Mouse (Mus musculus) limb, embryonic 11.5 days (tissue): ENCODE measurements at regions not wholly inside any gene's neighbourhood (a gene's known extent, or its start where the extent isn't known, plus 50 kb on each side); places are given as distances from the start of the nearest gene placed in this dataset.

ENCODE experiments used
- ATAC-seq: fragments of 200-750 bp; cut with Nextera tagmentation; 2 replicates; pipeline ENCODE4 v1.8.0; 2017; ENCODE audit warnings: low read depth; ENCODE audit not compliant: insufficient number of reproducible peaks, low FRiP score, low TSS enrichment
- DNase-seq: peaks from one replicate; pipeline ENCODE4 v3.0.0-alpha.2; 2015; ENCODE audit warnings: low spot score
- H3K27ac ChIP-seq: fragments of 300-500 bp; sonication (generic); replicated peaks from 2 replicates; pipeline ENCODE4 v1.5.1; 2014; ENCODE audit warnings: low read depth, mild to moderate bottlenecking, low read length
- H3K27me3 ChIP-seq: fragments of 300-500 bp; sonication (generic); 2 replicates; pipeline ENCODE4 v1.6.1; 2014; ENCODE audit warnings: mild to moderate bottlenecking, low read length, mixed read lengths; ENCODE audit not compliant: control insufficient read depth, insufficient read depth
- H3K36me3 ChIP-seq: fragments of 300-500 bp; sonication (generic); 2 replicates; pipeline ENCODE4 v1.6.1; 2014; ENCODE audit warnings: mild to moderate bottlenecking, low read length, moderate library complexity, mixed read lengths; ENCODE audit not compliant: control insufficient read depth, insufficient read depth
- H3K4me1 ChIP-seq: fragments of 300-500 bp; sonication (generic); 2 replicates; pipeline ENCODE4 v1.6.1; 2014; ENCODE audit warnings: low read length, mixed read lengths; ENCODE audit not compliant: control insufficient read depth, insufficient read depth
- H3K4me2 ChIP-seq: fragments of 300-500 bp; sonication (generic); 2 replicates; pipeline ENCODE4 v1.6.1; 2014; ENCODE audit warnings: low read depth, mild to moderate bottlenecking, moderate library complexity; ENCODE audit not compliant: severe bottlenecking
- H3K4me3 ChIP-seq: fragments of 300-500 bp; sonication (generic); 2 replicates; pipeline ENCODE4 v1.5.1; 2014; ENCODE audit warnings: low read depth, low read length
- H3K9ac ChIP-seq: fragments of 300-500 bp; sonication (generic); 2 replicates; pipeline ENCODE4 v1.6.1; 2014; ENCODE audit warnings: mild to moderate bottlenecking, low read length
- H3K9me3 ChIP-seq: fragments of 300-500 bp; sonication (generic); 2 replicates; pipeline ENCODE4 v1.6.1; 2016; ENCODE audit warnings: low read length; ENCODE audit not compliant: control insufficient read depth
- WGBS: fragments of 180-500 bp; shearing (Covaris S2); extraction: QIAGEN DNeasy Blood & Tissue Kit; methylation state at CpG from one replicate; pipeline ENCODE4 v1.1.7; 2014; 5-methylcytosine and 5-hydroxymethylcytosine counted together

DNA sequence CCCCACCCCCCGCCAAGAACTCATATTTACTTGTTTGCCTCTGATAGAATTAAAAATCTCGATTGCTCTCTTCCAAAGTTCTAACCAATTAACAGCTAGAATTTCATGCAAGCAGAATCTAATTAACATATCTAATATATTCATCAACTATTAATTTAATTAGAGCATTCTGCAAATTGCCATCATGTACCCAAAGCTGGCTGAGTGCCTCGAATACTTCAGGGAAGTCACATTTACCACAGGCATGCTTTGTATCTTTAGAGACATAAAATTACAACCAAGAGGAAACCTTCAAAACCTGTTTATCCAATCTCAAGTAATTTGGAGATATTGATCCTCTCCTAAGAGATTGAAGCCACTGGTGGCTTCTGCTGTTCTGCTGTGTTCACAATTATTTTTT is 401.6 kb upstream of the Nmur2 start:
- Histone ChIP-seq H3K36me3 (no peaks in the 10 kb centered on the region), H3K27me3 (no peaks in the 10 kb centered on the region), H3K9me3 (no peaks in the 10 kb centered on the region), H3K4me3 (no peak overlapping the region), H3K4me1 (no peaks in the 10 kb centered on the region), H3K9ac (no peak overlapping the region), H3K27ac (no peak overlapping the region), H3K4me2 (no peak overlapping the region)
- DNase-seq: no peak
- ATAC-seq: no peak
- WGBS: 82% methylated on average over 3 of the region's 3 CpGs

DNA sequence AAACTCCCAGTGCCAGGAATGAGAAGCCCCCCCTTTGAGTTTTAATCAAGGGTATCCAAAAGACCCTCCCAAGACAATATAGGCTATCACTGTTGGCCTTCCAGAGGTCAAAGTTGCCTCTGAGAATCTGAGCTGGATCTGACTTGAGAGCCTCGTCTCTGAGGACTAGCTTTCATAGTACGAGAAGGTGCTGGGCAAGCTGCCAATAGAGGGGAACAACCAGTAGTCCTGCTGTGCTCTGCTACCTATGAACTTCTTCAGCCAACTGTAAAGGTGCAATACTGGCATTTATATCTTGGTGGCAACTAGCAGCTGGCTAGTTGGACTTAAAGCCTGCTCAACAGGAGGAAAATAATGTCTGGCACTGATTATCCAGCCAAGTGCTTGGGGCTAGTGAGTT is 400.3 kb upstream of the Nmur2 start:
- ATAC-seq (no peak), DNase-seq (no peak)
- Histone ChIP-seq H3K4me2 (no peak overlapping the region), H3K9ac (no peak overlapping the region), H3K36me3 (no peaks in the 10 kb centered on the region), H3K4me3 (no peak overlapping the region), H3K4me1 (no peaks in the 10 kb centered on the region), H3K9me3 (no peaks in the 10 kb centered on the region), H3K27me3 (no peaks in the 10 kb centered on the region), H3K27ac (no peak overlapping the region)
- WGBS: 51% methylated on average over 2 of the region's 2 CpGs

DNA sequence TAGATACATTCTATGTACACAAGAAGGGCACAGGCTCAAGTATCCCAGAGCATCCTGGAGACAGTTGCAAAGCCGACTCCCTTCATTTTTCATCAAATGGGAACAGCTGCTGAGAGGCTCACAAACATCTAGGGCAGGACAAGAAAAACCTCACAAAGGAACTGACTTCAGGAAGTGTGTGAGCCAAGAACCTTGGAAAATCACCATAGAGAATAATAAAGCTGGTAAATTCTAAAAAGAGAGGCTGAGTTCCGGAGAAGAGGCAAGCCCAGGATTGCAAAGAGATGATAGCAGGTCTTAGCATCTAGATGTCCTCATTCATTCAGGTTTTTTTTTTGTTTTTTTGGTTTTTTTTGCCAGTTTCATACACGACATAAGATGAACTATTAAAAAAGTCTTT is 390.3 kb upstream of the Nmur2 start:
- H3K4me3 ChIP-seq: no peak overlapping the region
- DNase-seq (no peak), ATAC-seq (no peak)
- no peaks in the 10 kb centered on the region for H3K36me3 ChIP-seq
- H3K4me1 ChIP-seq: no peaks in the 10 kb centered on the region
- no peaks in the 10 kb centered on the region for H3K27me3 ChIP-seq
- H3K9ac ChIP-seq: no peak overlapping the region
- H3K27ac ChIP-seq: no peak overlapping the region
- WGBS: 88% methylated on average over 3 of the region's 3 CpGs
- H3K9me3 ChIP-seq: no peaks in the 10 kb centered on the region
- no peak overlapping the region for H3K4me2 ChIP-seq

DNA sequence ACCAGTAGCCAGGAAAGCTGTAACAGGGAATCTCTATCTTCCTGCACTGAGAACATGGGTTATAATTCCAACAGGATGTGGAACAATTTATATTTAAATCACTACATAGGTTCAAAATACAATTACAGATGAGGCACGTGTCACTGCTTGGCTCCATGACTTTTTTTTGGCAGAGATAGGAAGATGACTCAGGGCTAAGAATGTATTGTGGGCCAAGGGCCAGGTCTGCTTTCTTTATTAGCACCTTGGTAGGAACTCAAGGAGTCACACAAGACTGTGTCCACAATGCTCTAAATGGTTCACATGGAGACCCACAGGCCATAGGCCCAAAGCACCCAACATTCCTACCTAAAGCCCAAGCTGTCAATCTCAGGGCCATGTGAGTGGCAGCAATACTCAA is 344.0 kb upstream of the Nmur2 start:
- H3K4me2 ChIP-seq: no peak overlapping the region
- 73% methylated on average over 1 of the region's 1 CpGs for WGBS

DNA sequence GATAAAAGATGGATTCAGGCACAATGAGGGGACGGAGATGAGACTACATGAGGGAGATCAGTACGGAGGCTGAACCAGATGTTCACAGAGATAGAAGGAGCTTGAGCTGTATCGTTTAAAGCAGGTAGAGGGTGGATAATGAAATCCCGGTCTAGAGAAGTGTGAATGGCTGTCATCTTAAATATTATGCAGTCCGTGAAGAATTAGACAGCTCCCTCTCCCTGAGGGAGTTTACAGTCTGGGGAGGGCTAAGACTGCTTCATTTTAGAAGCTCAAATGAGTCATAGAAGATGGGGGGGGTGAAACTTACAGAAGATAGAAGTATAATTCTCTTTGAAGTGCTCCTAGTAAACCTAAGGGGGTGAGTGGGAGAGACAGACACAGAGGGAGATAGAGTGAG is 336.7 kb upstream of the Nmur2 start:
- Histone ChIP-seq H3K36me3 (no peaks in the 10 kb centered on the region), H3K9me3 (no peaks in the 10 kb centered on the region), H3K27ac (no peak overlapping the region), H3K4me3 (no peak overlapping the region), H3K4me1 (no peaks in the 10 kb centered on the region), H3K27me3 (no peaks in the 10 kb centered on the region), H3K4me2 (no peak overlapping the region), H3K9ac (no peak overlapping the region)
- DNase-seq (no peak), ATAC-seq (no peak)
- WGBS: 87% methylated on average over 5 of the region's 5 CpGs

More for the DNA sequence above, 344.0 kb upstream of the Nmur2 start:
- Histone ChIP-seq H3K9ac (no peak overlapping the region), H3K9me3 (no peaks in the 10 kb centered on the region), H3K27me3 (no peaks in the 10 kb centered on the region), H3K27ac (no peak overlapping the region), H3K4me3 (no peak overlapping the region), H3K4me1 (no peaks in the 10 kb centered on the region), H3K36me3 (no peaks in the 10 kb centered on the region)
- DNase-seq (no peak), ATAC-seq (no peak)

DNA sequence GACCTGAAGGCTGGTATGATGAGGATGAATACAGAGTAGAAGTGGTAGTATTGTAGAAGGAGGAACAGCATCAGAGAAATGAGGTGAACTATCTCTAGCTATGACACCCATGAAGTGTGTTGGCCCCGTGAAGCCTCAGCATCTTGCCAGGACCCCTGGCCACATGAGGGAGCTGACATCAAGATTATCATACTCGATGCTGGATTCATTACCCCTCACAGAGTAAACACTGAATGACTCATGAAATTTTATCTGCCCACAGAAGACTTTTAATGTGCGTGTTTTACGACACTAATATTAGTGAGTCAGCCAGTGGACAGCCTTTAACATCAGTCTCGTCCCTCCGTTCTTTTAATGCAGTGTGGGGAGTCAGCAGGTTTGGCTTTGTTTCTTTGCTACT is 333.5 kb upstream of the Nmur2 start:
- ATAC-seq: no peak
- no peak for DNase-seq
- no peak overlapping the region for H3K4me2 ChIP-seq
- no peaks in the 10 kb centered on the region for H3K9me3 ChIP-seq
- H3K4me3 ChIP-seq: no peak overlapping the region
- no peak overlapping the region for H3K27ac ChIP-seq
- 74% methylated on average over 6 of the region's 6 CpGs for WGBS
- H3K4me1 ChIP-seq: no peaks in the 10 kb centered on the region
- no peaks in the 10 kb centered on the region for H3K27me3 ChIP-seq
- no peak overlapping the region for H3K9ac ChIP-seq
- H3K36me3 ChIP-seq: no peaks in the 10 kb centered on the region

DNA sequence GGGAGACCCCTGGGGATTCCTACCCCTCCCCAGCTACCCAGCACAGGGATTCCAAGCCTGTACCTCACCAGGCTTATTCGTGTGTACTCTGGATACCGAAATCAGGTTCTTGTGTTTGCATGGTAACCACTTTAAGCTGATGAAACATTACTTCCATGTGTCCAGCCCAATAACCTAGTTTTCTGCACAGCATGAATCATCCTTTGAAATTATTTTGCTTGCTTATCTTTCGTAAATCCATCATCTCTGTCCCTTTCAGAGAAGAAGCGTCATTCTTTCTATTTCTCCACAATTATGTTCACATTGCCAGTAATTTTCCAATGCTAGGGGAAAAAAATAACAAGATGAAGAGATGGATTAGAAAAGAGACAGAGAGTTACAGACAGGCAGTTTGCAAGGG is 332.8 kb upstream of the Nmur2 start:
- no peak overlapping the region for H3K9ac ChIP-seq
- H3K4me2 ChIP-seq: no peak overlapping the region
- H3K27ac ChIP-seq: no peak overlapping the region
- no peak overlapping the region for H3K4me3 ChIP-seq
- no peaks in the 10 kb centered on the region for H3K9me3 ChIP-seq
- no peaks in the 10 kb centered on the region for H3K36me3 ChIP-seq
- DNase-seq (no peak), ATAC-seq (no peak)
- WGBS: 91% methylated on average over 4 of the region's 4 CpGs
- H3K4me1 ChIP-seq: no peaks in the 10 kb centered on the region
- H3K27me3 ChIP-seq: no peaks in the 10 kb centered on the region

DNA sequence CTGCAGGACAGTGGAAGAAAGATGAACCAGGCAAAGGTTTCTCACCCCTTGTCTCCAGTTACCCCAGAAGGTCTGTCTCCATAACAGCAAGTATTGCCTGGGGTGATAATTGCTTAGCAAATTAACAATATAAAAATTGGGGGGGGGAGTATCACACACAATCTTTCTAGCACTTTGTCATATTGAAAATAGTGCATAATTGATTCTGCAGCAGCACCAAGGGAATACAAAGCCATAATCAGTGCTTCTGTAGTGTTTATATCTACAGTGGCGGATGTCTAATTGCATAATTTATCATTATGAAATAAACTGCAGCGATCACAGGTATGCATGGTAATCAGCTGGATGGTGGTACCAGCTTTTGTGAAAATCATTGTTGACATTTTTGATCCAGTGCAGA is 316.9 kb upstream of the Nmur2 start:
- Histone ChIP-seq H3K4me3 (no peak overlapping the region), H3K4me1 (no peaks in the 10 kb centered on the region), H3K27ac (no peak overlapping the region), H3K27me3 (no peaks in the 10 kb centered on the region), H3K36me3 (no peaks in the 10 kb centered on the region), H3K9me3 (no peaks in the 10 kb centered on the region), H3K9ac (no peak overlapping the region), H3K4me2 (no peak overlapping the region)
- ATAC-seq (no peak), DNase-seq (no peak)
- WGBS: 87% methylated on average over 2 of the region's 2 CpGs

DNA sequence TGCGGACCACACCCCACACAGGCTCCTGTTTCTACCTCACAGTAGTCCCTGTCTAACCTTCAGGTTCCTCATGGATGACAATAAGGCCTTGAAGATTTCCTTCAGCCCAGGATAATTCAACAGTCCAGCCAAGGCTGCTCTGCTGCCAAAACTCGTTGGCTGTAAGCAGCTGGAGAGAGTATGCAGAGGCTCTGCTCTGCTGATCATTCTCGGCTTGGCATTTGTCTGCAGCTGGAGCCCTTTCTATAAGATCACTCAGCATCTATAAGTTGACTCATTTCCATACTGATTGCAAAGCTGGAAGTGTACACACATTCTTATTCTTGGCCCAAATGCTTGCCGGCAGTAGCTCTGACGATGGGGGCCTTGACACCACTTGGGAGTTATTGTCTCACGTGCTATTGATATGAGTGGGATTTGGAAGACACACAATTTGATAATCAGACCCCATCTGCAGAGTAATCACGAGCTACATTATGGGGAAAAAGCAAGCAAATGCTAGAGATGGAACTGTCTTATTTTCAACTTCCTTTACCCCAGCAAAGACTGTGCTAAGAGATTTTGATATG is 311.1 kb upstream of the Nmur2 start:
- Histone ChIP-seq H3K4me1 (no peaks in the 10 kb centered on the region), H3K36me3 (no peaks in the 10 kb centered on the region), H3K9me3 (no peaks in the 10 kb centered on the region), H3K27me3 (no peaks in the 10 kb centered on the region), H3K9ac (no peak overlapping the region), H3K4me2 (no peak overlapping the region), H3K4me3 (no peak overlapping the region), H3K27ac (no peak overlapping the region)
- WGBS: 82% methylated on average over 7 of the region's 7 CpGs
- DNase-seq (no peak), ATAC-seq (no peak)
